Mouse (Mus musculus) left cerebral cortex, postnatal 25 days (tissue): ENCODE results near the gene 2410002F23Rik. TPM values are rescaled to one million over a fixed set of nuclear protein-coding genes. Genes with fewer than 3 reads are reported as not detected.

Source experiments
- total RNA-seq, 2 experiments: library from RNA; stranded (reverse); gene quantifications; 2 replicates each; pipeline ENCODE4 v1.2.3; 2021

Gene 2410002F23Rik
- total RNA-seq, 2 experiments from 2014 or later = 72.5 to 73.5 TPM

Other genes starting within 250 kb of the 2410002F23Rik start
- not detected for gene Klk1b26, start 234.6 kb upstream of the 2410002F23Rik start, total RNA-seq
- gene Klk1b27, start 194.4 kb upstream of the 2410002F23Rik start, total RNA-seq = not detected
- gene Klk1b21, start 144.4 kb upstream of the 2410002F23Rik start, total RNA-seq = not detected
- not detected for gene Klk1b22, start 134.0 kb upstream of the 2410002F23Rik start, total RNA-seq
- gene Klk1b16, start 110.0 kb upstream of the 2410002F23Rik start, total RNA-seq = not detected
- not detected for gene Klk1b24, start 58.5 kb upstream of the 2410002F23Rik start, total RNA-seq
- gene Klk1b3, start 48.5 kb upstream of the 2410002F23Rik start, total RNA-seq = not detected
- not detected for gene Klk1b4, start 39.3 kb upstream of the 2410002F23Rik start, total RNA-seq
- gene Klk1b5, start 30.8 kb upstream of the 2410002F23Rik start, total RNA-seq = not detected
- not detected for gene Klk1, start 21.4 kb upstream of the 2410002F23Rik start, total RNA-seq
- not detected for gene Gm36864, start 10.5 kb upstream of the 2410002F23Rik start, total RNA-seq
- 1 to 10 TPM; 1.1 to 1.6 TPM for gene 1700028J19Rik, start within 50 bp of the 2410002F23Rik start, total RNA-seq
- not detected for gene Acp4, start 10.7 kb downstream of the 2410002F23Rik start, total RNA-seq
- not detected for gene Gm15517, start 14.7 kb downstream of the 2410002F23Rik start, total RNA-seq
- 1 to 10 TPM; 3.5 to 3.9 TPM for gene Clec11a, start 60.2 kb downstream of the 2410002F23Rik start, total RNA-seq
- gene Shank1, start 63.5 kb downstream of the 2410002F23Rik start, total RNA-seq = 100 to 1,000 TPM; 571 to 587 TPM
- gene Syt3, start 137.4 kb downstream of the 2410002F23Rik start, total RNA-seq = 10 to 100 TPM; 60.0 to 65.0 TPM
- 1 to 10 TPM; 1.9 to 2.2 TPM for gene 1700008O03Rik, start 139.1 kb downstream of the 2410002F23Rik start, total RNA-seq
- 100 to 1,000 TPM; 268 to 278 TPM for gene Lrrc4b, start 182.3 kb downstream of the 2410002F23Rik start, total RNA-seq
- gene Aspdh, start 218.7 kb downstream of the 2410002F23Rik start, total RNA-seq = 10 to 100 TPM in 1 of 2 experiments, 1 to 10 TPM in 1; 9.6 to 10.1 TPM
- 10 to 100 TPM; 73.6 to 86.0 TPM for gene Josd2, start 221.3 kb downstream of the 2410002F23Rik start, total RNA-seq
- gene Emc10, start 249.8 kb downstream of the 2410002F23Rik start, total RNA-seq = 100 to 1,000 TPM; 165 to 173 TPM
- 10 to 100 TPM; 17.4 to 18.9 TPM for gene Fam71e1, start 249.9 kb downstream of the 2410002F23Rik start, total RNA-seq